Mouse (Mus musculus) heart, adult 2 months (tissue): ENCODE data around the gene Mrpl47. TPM values are rescaled to one million over a fixed set of nuclear protein-coding genes. Genes with fewer than 3 reads are reported as not detected.
"Not testable (repeated sequence)": the region's sequence is repeated elsewhere in the genome, so short reads cannot be mapped to it uniquely, and the experiment has no call there.

Experiments
- DNase-seq, 2 experiments: peaks; one replicate each; pipeline ENCODE4 v3.0.0; 2021
- H3K27ac ChIP-seq: fragments of 200-600 bp; 2 replicates; pipeline ENCODE4 v1.8.1; 2022
- H3K27me3 ChIP-seq: fragments of 200-500 bp; 2 replicates; pipeline ENCODE4 v1.6.1; 2012; ENCODE audit warnings: mild to moderate bottlenecking, low read length, inconsistent platforms, mixed read lengths; ENCODE audit not compliant: control insufficient read depth, insufficient read depth
- H3K36me3 ChIP-seq: fragments of 200-500 bp; 2 replicates; pipeline ENCODE4 v1.6.1; 2012; ENCODE audit warnings: low read length, inconsistent platforms; ENCODE audit not compliant: control insufficient read depth, insufficient read depth
- H3K4me1 ChIP-seq: fragments of 200-500 bp; 2 replicates; pipeline ENCODE4 v1.6.1; 2011; ENCODE audit warnings: low read length; ENCODE audit not compliant: control insufficient read depth, insufficient read depth
- H3K4me3 ChIP-seq: fragments of 200-600 bp; 2 replicates; pipeline ENCODE4 v1.8.1; 2022
- H3K79me2 ChIP-seq: fragments of 200-500 bp; replicated peaks from 2 replicates; pipeline ENCODE4 v1.6.1; 2012; ENCODE audit warnings: mild to moderate bottlenecking, inconsistent platforms, low read length, moderate library complexity, mixed read lengths; ENCODE audit not compliant: control insufficient read depth, insufficient read depth
- H3K9ac ChIP-seq: fragments of 200-500 bp; 2 replicates; pipeline ENCODE4 v1.6.1; 2012; ENCODE audit warnings: low read depth, mild to moderate bottlenecking, control low read depth, inconsistent platforms, low read length, mixed read lengths
- CTCF ChIP-seq: fragments of 200-600 bp; IDR thresholded peaks from 2 replicates; pipeline ENCODE4 v1.8.1; 2022; ENCODE audit warnings: antibody characterized with exemption, mild to moderate bottlenecking, moderate library complexity
- EP300 ChIP-seq: fragments of 200-500 bp; IDR thresholded peaks from 2 replicates; pipeline ENCODE4 v1.6.1; 2011; ENCODE audit warnings: low read depth, low read length, control low read depth; ENCODE audit not compliant: insufficient read depth
- POLR2A ChIP-seq: fragments of 200-500 bp; IDR thresholded peaks from 2 replicates; pipeline ENCODE4 v1.6.1; 2011; ENCODE audit warnings: mild to moderate bottlenecking, low read depth, low read length, control low read depth; ENCODE audit not compliant: insufficient read depth
- WGBS: fragments of 180-500 bp; shearing (Covaris S2); methylation state at CpG from one replicate; pipeline ENCODE4 v1.1.7; 2018; 5-methylcytosine and 5-hydroxymethylcytosine counted together
- intact Hi-C: fragments of 180-260 bp; cut with DNase I; formaldehyde crosslinking; loops from one replicate; pipeline ENCODE4 v1.15.1; 2025
- polyA plus RNA-seq: library from polyadenylated mRNA; depleted of rRNA; stranded (reverse); fragments of >200 nt; gene quantifications from 2 replicates; pipeline ENCODE4 v1.2.3, GENCODE M21; 2012
- total RNA-seq, 2 experiments: library from RNA; stranded (reverse); gene quantifications; 2 replicates each; pipeline ENCODE4 v1.2.3; 2021

Gene Mrpl47
- total and polyA plus RNA-seq, 3 experiments, result 4.8 to 44.8 (median 39.3) TPM

GRCm38 (mm10) chr3:32713711-32714110 lies 23.7 kb downstream of the Mrpl47 start:
- DNase-seq, result no peak
- Histone ChIP-seq H3K9ac (no peak overlapping the region), H3K4me3 (no peak overlapping the region), H3K4me1 (no peaks in the 10 kb centered on the region), H3K36me3 (peaks cover 3% of the 10 kb centered on the region; the same call in 1 of the 2 replicates), H3K27me3 (no peaks in the 10 kb centered on the region), H3K27ac (no peak overlapping the region), H3K79me2 (no peaks in the 10 kb centered on the region)
- intact Hi-C loops, result loop anchor here (5.0 kb wide), 1 partner anchor 381 kb away; no protein-coding TSS in a partner anchor
- WGBS, result 86% methylated on average over 3 of the region's 3 CpGs
- TF ChIP-seq EP300 (no peak), CTCF (no peak), POLR2A (no peak)

DNA sequence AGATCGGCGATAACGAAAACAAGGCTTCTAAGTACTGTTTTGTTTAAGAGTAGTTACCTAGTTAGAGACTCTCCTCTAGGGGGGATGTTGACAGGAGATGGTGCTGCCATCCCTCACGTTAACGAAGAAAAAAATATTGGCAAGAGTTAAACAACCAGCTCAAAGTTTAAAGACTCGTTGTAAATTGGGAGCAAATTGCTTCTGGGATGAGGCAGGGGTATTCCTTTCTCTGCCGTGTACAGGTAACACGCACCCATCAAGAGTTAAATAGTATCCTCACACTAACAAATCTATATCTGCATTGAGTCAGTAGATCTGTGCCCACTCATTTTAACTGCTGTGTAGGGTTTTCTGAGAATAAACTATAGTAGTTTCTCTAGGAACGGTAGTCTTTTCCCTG lies 28.0 kb downstream of the Mrpl47 start:
- intact Hi-C loops, result loop anchor here (10.0 kb wide), 1 partner anchor 315 kb away; the partner anchor contains the start of gene Pik3ca
- TF ChIP-seq CTCF (no peak), POLR2A (no peak), EP300 (no peak)
- Histone ChIP-seq H3K4me3 (peak overlapping the region; percentile 59), H3K4me1 (no peaks in the 10 kb centered on the region), H3K9ac (peak overlapping the region; percentile 86), H3K79me2 (no peaks in the 10 kb centered on the region), H3K36me3 (no peaks in the 10 kb centered on the region), H3K27ac (peak overlapping the region; percentile 84), H3K27me3 (no peaks in the 10 kb centered on the region)
- DNase-seq, result no peak
- 5% methylated on average over 9 of the region's 9 CpGs for WGBS

GRCm38 (mm10) chr3:32708368-32709231 lies 28.8 kb downstream of the Mrpl47 start:
- peak overlapping the region; percentile 59 for H3K4me3 ChIP-seq
- intact Hi-C loops, result loop anchor here (1.0 to 10.0 kb wide), 2 partner anchors 28 to 314 kb away; partner anchors contain the start of genes Ndufb5 and Pik3ca
- peak overlapping the region; percentile 84 for H3K27ac ChIP-seq
- H3K9ac ChIP-seq, result peak overlapping the region; percentile 86
- H3K27me3 ChIP-seq, result no peaks in the 10 kb centered on the region
- peak; percentile 97 for DNase-seq
- TF ChIP-seq POLR2A (peak; percentile 17), CTCF (peak; percentile 41), EP300 (no peak)
- H3K79me2 ChIP-seq, result no peaks in the 10 kb centered on the region
- no peaks in the 10 kb centered on the region for H3K36me3 ChIP-seq
- H3K4me1 ChIP-seq, result no peaks in the 10 kb centered on the region
- under 1% methylated on average over 90 of the region's 90 CpGs for whole genome bisulfite sequencing

GRCm38 (mm10) chr3:32708052-32708367 lies 29.4 kb downstream of the Mrpl47 start:
- Histone ChIP-seq H3K9ac (no peak overlapping the region), H3K4me3 (peak overlapping the region; percentile 59), H3K27ac (0 out of 2 replicates have a peak overlapping the region, but pooled peaks have one; percentile 36), H3K4me1 (no peaks in the 10 kb centered on the region), H3K27me3 (no peaks in the 10 kb centered on the region), H3K79me2 (no peaks in the 10 kb centered on the region), H3K36me3 (no peaks in the 10 kb centered on the region)
- WGBS, result 5% methylated on average over 4 of the region's 4 CpGs
- intact Hi-C loops, result loop anchor here (1.0 to 10.0 kb wide), 2 partner anchors 28 to 313 kb away; partner anchors contain the start of genes Ndufb5 and Pik3ca
- DNase-seq, result no peak
- TF ChIP-seq POLR2A (no peak), CTCF (no peak), EP300 (no peak)

DNA sequence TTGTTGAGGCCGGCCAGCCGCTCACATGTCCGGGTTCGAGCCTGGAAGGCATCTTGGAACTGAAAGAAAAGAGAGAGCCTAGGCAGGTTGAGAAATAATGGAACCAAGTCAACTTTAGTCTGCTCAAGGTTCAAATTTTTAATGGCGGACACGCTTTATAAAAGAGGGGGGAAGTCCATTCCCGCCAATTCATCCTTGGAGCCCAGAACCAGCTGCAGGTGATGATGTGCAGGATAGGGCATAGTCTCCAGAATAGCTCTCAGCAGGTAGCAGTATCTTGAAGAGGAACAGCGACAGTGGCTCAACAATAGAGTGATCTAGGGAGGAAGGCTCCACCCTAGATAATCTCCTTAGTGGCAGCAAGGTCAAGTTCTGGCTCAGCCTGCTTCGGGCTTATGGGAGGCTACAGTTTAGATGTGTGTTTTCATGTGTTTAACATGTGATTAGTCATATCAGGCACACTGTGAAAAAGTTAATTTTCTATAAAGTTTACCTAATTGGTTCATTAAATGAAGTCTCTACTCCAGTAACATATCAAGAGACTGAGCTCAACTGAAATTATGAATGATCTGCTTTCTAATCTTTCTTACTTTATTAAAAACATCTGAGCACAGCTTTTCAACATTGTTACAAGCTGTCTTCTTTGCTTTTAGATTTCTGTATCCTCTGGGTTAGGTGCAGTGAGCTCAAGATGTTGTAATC lies 31.6 kb downstream of the Mrpl47 start, which contains the start of gene Actl6a:
Gene Actl6a, plus strand, starts transcription at position 652 of the 702 bp plus-strand sequence.
- H3K79me2 ChIP-seq, H3K9ac ChIP-seq, H3K4me3 ChIP-seq, H3K4me1 ChIP-seq, H3K27ac ChIP-seq, DNase-seq, H3K36me3 ChIP-seq, H3K27me3 ChIP-seq: not testable (repeated sequence)
- 73% methylated on average over 9 of the region's 9 CpGs for WGBS
- intact Hi-C loops, result loop anchor here (10.0 kb wide), 1 partner anchor 311 kb away; the partner anchor contains the start of gene Pik3ca

DNA sequence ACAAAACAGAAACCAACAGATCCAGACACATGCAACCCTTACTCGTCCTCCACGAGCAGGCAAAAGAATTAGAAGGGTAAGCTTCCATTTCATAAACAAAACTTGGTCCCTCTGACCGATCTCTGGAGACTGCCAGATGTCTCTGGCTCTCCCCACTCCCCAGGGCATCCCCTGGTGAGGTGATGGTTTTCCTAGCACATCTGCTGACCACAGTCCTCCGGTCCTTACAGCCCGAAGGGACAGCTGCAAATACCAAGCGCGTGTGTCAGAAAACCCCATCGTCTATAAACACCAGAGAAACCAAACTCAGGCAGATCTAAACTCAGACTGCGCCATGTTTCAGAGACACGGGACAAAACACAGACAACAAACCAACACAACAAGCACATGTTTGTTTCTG lies 32.8 kb downstream of the Mrpl47 start:
- not testable (repeated sequence) for DNase-seq, H3K79me2 ChIP-seq, H3K9ac ChIP-seq, H3K4me3 ChIP-seq, H3K27me3 ChIP-seq, H3K36me3 ChIP-seq, H3K4me1 ChIP-seq, H3K27ac ChIP-seq
- intact Hi-C loops, result loop anchor here (10.0 kb wide), 1 partner anchor 310 kb away; the partner anchor contains the start of gene Pik3ca
- 86% methylated on average over 10 of the region's 10 CpGs for WGBS
